Mouse (Mus musculus): ENCODE results near the gene Serpinb6a.

Gene Serpinb6a

DNA sequence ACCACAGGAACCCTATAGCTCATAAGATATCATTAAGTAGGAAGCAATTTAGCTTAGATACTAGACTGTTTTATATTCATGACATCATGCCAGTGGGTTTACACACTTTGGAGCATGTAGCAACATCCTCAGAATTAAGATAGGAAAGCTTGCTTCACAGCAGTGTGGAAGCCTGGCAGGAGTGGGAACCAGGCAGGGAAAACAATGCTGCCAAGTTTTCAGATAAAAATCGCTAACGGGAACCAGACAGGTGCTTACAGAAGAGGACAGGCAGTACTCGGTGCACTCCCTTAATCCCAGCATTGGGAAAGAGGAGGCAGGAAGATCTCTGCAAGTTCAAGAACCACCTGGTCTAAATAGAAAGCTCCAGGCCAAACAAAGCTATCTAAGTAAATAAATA, 95.8 kb downstream of the Serpinb6a start:
- DNase-seq (ENCODE audit: low spot score in 2 of 2): no peak

DNA sequence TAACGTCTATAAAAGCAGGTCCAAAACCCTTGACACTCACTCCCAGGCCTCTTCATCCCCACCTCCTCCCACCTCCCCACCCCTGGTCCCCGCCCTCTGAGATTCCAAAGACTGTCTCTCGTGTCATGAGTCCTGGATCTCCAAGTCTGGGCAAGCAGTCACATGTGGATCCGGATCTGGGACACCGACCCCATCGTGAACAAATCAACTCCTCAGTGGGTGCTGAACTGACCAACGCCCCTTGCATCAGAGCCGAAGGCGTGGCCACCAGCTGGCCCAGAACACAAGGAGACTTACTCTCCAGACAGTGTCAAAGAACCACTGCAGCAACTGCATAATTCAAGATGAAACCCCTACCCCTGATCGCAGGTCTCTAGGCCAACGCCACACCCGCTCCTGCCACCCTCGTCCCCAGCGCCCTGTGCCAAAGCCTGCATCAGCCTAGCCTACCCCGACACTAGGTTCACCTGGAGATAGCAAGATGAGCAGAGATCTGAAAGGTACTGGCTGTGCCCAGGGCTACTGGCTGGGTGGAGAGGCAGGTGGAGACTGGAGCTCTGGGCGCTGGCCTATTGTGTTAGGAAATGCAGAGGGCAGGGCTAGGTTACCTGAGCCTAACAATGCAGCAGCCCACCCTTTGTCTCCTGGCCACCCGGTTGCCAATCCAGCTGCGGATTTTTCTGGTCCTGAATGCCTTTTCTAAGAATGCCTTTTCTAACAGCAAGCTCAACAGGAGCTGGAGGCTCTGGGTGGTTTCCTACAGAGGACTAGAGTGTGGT, 97.2 kb downstream of the Serpinb6a start, which contains the start of gene Serpinb6c:
TSS of gene Serpinb6c (minus strand) at position 533 of the 779 bp plus-strand sequence.
- DNase-seq (ENCODE audit: low spot score in 2 of 2): no peak

DNA sequence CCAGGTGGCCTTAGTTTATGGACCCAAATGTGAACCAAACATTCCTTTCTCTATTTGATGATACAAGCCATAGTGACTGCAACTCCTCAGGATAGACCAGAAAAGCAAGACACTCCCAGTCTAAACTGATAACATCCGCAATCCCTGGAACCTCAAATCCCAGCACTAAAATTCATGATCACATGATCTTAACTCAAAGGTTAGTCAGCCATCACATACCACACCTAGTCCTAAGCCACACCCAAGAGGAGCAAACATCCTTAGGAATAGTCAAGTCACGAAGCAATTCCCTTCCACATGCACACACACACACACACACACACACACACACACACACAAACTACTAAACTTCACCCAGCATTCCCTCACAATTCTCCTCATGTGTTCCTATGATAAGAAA, 99.3 kb downstream of the Serpinb6a start:
- no peak for DNase-seq (ENCODE audit: low spot score in 2 of 2)

DNA sequence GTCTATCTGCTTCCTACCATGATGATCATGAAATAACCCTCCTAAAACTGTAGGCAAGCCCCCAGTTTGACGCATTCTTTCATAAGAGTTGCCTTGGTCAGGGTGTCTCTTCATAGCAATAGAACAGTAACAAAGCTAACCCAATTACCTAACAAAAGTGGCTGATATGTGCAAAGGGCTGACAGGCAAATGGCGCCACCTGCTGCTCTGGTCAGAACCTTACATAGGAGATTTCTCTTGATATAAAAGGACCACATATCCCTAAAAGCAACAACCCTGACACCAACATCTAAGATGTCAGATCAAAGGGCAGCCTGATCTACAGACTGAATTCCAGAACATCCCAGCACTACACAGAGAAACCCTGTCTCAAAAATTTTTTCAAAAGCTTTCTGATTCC, 108.4 kb downstream of the Serpinb6a start:
- peak in 1 of 2 experiments; percentile 13 for DNase-seq (ENCODE audit: low spot score in 2 of 2)

All from frontal cortex, postnatal 14 days (tissue).